Mouse (Mus musculus) bone marrow, adult 2 months (tissue): ENCODE measurements around the gene Zfp318.

Source experiments
- CTCF ChIP-seq: fragments of 200-500 bp; IDR thresholded peaks from 2 replicates; pipeline ENCODE4 v1.5.1; 2011; ENCODE audit warnings: low read length, control low read depth; ENCODE audit not compliant: control insufficient read depth, insufficient read depth
- POLR2A ChIP-seq: fragments of 200-500 bp; IDR thresholded peaks from 2 replicates; pipeline ENCODE4 v1.6.1; 2011; ENCODE audit warnings: low read depth, mild to moderate bottlenecking, control low read depth, low read length, borderline replicate concordance; ENCODE audit not compliant: control insufficient read depth

DNA sequence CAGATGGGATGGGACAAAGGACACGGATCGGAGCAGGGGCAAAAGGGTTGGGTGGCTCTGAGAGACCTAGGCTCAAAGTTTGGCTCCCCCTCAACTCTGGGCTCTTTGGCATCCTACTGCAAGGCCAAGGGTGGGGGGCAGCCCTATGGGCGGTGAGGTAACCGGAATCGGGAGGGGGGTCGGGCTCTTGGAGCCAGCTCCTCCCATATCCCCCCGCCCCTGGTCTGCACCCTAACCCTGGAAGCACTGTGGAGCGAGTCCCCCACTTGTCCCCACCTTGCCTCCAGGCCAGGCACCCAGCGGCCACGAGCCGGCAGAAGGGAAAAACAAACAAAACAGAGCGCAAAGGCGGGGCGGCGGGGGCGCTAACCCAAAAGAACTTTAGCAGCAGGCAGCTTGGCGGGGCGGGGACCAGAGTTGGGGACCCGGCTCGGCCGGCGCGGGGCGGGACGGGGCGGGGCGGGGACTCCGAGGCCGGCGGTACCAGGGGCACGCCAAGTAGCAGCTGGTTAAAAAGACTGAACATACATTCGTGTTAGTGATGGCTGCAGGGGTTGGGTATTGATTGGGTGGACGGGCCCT, 71.7 kb downstream of the Zfp318 start:
- no peak for TF ChIP-seq POLR2A
- TF ChIP-seq CTCF: no peak
